Mouse (Mus musculus): Measurements from ENCODE around the gene Abhd5. TPM values are rescaled to one million over a fixed set of nuclear protein-coding genes. Genes with fewer than 3 reads are reported as not detected.

The Abhd5 gene
- polyA plus RNA-seq, 1 experiment from 2014 or later = 18.5 TPM

DNA sequence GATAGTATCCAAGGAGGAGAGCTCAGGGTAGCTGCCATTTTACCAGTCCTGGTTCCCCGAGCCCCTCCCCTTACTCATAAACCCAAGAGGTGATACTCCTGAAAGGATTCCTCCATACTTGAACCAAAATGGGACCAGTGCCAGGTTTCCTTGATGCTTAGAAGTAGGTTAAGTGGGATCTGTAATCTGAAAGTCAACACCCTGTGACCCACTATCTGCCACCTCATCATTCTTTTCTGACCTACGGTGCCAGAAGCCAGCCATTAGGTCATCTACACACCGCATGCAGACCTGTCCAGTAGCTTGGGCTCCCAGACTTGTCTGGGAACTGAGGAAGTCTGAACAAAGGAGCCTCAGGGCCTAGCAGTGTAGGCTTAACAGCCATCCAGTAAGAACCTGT lies 34.6 kb downstream of the Abhd5 start:
- Histone ChIP-seq H3K9ac (no peak overlapping the region), H3K9me3 (no peaks in the 10 kb centered on the region), H3K4me1 (peaks cover 4% of the 10 kb centered on the region; the same call in 1 of the 2 replicates), H3K27ac (no peak overlapping the region), H3K36me3 (replicated peaks) (no peaks in the 10 kb centered on the region), H3K4me2 (no peak overlapping the region), H3K4me3 (replicated peaks) (no peak overlapping the region), H3K27me3 (no peaks in the 10 kb centered on the region)
- 83% methylated on average over 3 of the region's 3 CpGs for WGBS
- ATAC-seq (ENCODE audit: low FRiP score) = no peak

DNA sequence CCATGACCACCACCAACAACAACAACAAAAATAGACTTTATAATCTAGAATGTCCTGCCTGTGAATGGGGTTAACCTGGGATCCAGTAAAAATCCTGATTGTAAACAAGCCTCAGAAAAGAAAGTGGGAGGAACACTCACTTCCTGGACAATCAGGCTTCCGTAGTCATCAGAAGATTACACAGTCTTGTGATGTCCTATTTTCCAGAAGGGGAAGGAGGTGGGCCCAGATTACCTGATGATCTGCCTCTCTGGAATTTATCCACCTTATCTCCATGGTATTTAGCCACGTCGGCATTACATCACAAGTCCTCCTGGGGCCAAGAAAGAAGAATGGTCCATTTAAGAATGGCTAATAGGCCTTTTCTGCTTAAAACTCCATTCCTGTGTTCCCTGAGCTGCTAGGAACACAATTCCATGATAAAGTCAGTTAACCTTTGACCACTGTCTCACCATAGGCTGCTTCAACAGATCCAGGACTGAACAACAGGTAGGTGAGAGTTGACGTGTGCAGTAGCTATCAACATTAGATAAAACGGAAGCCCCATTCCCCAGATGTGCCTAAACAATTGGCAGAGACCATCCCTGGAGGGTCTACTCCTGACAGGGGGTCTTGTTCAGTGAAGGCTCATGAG lies 38.0 kb downstream of the Abhd5 start:
- no peak overlapping the region for H3K4me2 ChIP-seq
- 89% methylated on average over 5 of the region's 5 CpGs for WGBS
- H3K9me3 ChIP-seq = no peaks in the 10 kb centered on the region
- no peaks in the 10 kb centered on the region for H3K27me3 ChIP-seq
- H3K4me3 ChIP-seq (replicated peaks) = no peak overlapping the region
- H3K9ac ChIP-seq = no peak overlapping the region
- no peaks in the 10 kb centered on the region for H3K36me3 ChIP-seq (replicated peaks)
- no peak overlapping the region for H3K27ac ChIP-seq
- H3K4me1 ChIP-seq = no peaks in the 10 kb centered on the region
- ATAC-seq (ENCODE audit: low FRiP score) = no peak

DNA sequence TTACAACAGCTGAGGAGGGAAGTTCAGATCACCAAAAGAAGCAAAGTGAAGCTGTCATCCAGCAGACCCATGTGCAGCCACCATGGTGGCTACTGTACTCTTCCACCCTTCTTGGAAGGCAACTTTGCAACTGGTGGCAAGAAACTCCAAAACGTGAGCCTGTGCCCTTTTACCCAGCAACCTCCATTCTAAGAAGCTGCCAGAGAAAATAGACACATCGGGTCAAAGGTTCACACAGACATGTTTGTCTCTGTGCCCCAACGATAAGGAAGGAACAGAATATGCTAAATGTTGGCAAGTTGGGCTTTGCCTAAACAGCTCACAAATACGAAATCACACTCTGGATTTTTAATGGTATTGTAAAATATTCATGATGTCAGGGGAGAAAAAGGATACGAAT lies 44.4 kb downstream of the Abhd5 start:
- no peak overlapping the region for H3K4me2 ChIP-seq
- 76% methylated on average over 5 of the region's 5 CpGs for WGBS
- no peak overlapping the region for H3K9ac ChIP-seq
- no peak for ATAC-seq (ENCODE audit: low FRiP score)
- H3K4me1 ChIP-seq = peaks cover 2% of the 10 kb centered on the region; the same call in 1 of the 2 replicates
- no peaks in the 10 kb centered on the region for H3K9me3 ChIP-seq
- H3K4me3 ChIP-seq (replicated peaks) = no peak overlapping the region
- no peaks in the 10 kb centered on the region for H3K36me3 ChIP-seq (replicated peaks)
- no peaks in the 10 kb centered on the region for H3K27me3 ChIP-seq
- H3K27ac ChIP-seq = no peak overlapping the region

DNA sequence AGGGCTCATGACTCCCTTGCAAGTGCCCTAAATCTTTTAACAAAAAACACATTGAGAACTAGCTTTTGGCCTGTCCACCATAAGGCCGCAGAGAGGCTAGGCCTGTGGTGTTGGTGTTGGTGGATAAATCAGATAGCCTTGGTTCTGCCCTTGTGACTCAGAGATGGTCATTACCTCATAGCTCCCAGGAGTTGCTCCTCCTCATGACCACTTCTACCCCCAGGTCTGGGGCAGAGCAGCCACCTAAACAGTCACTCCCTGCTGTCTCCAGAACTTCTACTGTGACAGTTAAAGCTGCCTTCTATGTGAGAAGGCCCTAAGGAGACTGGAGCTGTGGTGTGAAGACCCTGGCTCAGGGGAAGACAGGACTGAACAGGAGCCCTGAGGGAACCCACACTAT lies 45.7 kb downstream of the Abhd5 start:
- Histone ChIP-seq H3K27ac (no peak overlapping the region), H3K4me2 (no peak overlapping the region), H3K9me3 (no peaks in the 10 kb centered on the region), H3K27me3 (no peaks in the 10 kb centered on the region), H3K36me3 (replicated peaks) (no peaks in the 10 kb centered on the region), H3K9ac (no peak overlapping the region), H3K4me3 (replicated peaks) (no peak overlapping the region), H3K4me1 (peaks cover 2% of the 10 kb centered on the region; the same call in 1 of the 2 replicates)
- 100% methylated on average over 1 of the region's 1 CpGs for WGBS
- ATAC-seq (ENCODE audit: low FRiP score) = no peak

DNA sequence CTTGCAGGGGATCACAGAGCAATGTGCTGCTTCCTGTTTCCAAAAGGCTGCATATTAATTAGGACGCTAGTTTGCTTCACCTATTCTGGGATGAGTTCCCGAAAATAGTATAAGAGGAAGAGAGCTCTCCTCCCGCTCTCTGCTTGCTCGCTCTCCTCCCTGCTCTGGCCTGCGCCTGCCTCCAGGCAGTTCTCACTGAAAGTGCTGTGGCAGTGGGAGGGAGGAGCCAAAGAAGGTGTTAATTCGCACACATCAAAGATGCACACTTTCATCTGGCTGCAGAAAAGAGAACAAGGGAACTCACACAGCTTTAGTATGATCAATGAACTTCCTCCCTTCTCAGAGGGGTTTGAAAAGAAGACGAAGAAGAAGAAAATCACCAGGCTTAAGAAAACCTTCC lies 47.3 kb downstream of the Abhd5 start:
- Histone ChIP-seq H3K9ac (no peak overlapping the region), H3K27ac (no peak overlapping the region), H3K4me3 (replicated peaks) (no peak overlapping the region), H3K4me1 (peaks cover 2% of the 10 kb centered on the region; the same call in 1 of the 2 replicates), H3K36me3 (replicated peaks) (no peaks in the 10 kb centered on the region), H3K9me3 (no peaks in the 10 kb centered on the region), H3K27me3 (no peaks in the 10 kb centered on the region), H3K4me2 (no peak overlapping the region)
- no peak for ATAC-seq (ENCODE audit: low FRiP score)
- WGBS = 56% methylated on average over 7 of the region's 7 CpGs

DNA sequence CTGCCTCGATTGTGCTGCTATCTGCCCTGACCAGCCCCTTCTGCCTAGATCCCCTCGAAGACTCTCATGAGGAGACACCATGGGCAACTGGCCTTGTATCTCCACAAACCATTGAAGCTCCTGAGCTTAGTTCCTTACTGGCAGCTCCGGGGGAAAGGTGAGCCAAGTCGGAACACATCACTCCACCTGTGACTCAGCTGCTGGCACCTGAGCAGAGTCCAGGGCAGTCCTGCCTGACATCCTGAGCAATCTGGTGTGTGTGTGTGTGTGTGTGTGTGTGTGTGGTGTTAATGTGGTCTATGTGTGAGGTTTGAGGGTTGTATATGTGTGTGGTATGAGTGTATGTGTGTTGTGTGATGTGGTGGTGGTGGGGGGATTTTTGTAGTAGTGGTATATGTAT lies 49.8 kb downstream of the Abhd5 start:
- Histone ChIP-seq H3K4me1 (peaks cover 2% of the 10 kb centered on the region; the same call in 1 of the 2 replicates), H3K4me2 (no peak overlapping the region), H3K27ac (no peak overlapping the region), H3K27me3 (no peaks in the 10 kb centered on the region), H3K9me3 (no peaks in the 10 kb centered on the region), H3K36me3 (replicated peaks) (no peaks in the 10 kb centered on the region), H3K9ac (no peak overlapping the region), H3K4me3 (replicated peaks) (no peak overlapping the region)
- no peak for ATAC-seq (ENCODE audit: low FRiP score)
- WGBS = 87% methylated on average over 4 of the region's 4 CpGs

DNA sequence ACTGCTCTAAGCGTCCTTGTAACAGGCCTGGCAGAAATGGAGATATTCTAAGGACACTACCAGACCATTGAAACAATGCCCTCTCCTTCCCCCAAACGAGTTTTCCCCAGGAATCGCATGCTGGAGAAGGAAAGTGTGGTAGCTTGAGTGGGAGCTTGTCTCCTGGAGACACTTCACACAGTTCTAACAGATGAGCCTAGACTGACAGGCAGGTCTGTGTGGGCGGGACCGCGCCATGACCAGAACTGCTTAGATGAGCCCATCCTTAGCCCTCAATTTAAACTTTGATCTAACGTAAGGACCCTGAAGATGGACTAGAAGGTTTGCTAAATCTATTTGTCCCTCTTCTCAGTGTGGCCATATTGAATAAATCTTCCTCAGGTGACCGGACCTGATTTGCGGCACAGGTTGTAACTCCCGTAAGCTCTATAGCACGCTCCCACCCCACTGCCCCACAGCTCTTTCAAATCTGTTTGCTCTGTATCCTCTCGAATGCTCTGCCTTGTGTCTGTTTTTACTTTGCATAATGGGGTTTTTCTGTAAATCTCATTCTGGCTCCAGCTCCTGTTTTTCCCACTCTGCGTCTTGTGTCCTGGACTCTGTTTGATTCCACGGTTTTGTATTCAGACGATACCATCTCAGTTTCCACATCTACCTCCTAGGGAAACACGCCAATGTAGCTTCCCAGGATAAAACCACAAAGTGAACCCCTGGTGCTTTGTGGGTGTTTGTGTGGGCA lies 59.2 kb downstream of the Abhd5 start:
- no peak overlapping the region for H3K27ac ChIP-seq
- WGBS = 91% methylated on average over 16 of the region's 16 CpGs
- H3K4me3 ChIP-seq (replicated peaks) = no peak overlapping the region
- H3K4me1 ChIP-seq = 0 out of 2 replicates have a peak, but pooled peaks cover 2% of the 10 kb centered on the region
- no peaks in the 10 kb centered on the region for H3K36me3 ChIP-seq (replicated peaks)
- no peak overlapping the region for H3K9ac ChIP-seq
- no peak overlapping the region for H3K4me2 ChIP-seq
- H3K9me3 ChIP-seq = 0 out of 2 replicates have a peak, but pooled peaks cover 3% of the 10 kb centered on the region
- ATAC-seq (ENCODE audit: low FRiP score) = no peak
- peaks cover 6% of the 10 kb centered on the region for H3K27me3 ChIP-seq

DNA sequence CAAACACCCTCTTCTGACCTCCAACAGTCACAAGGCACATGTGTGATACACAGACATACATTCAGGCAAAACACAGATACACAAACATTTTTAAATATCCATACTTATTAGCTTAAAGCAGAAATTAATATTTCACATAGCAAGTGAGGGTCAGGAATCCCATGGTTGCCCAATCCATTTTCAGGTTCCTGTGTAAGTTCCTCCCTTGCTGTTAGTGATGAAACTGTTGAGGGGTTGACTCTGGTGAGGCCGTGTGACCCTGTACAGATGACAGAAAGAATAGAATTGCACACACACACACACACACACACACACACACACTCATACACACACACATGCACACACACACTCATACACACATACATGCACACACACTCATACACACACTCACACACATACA lies 63.2 kb downstream of the Abhd5 start:
- 0 out of 2 replicates have a peak, but pooled peaks cover 3% of the 10 kb centered on the region for H3K9me3 ChIP-seq
- WGBS = 85% methylated on average over 1 of the region's 1 CpGs
- H3K36me3 ChIP-seq (replicated peaks) = no peaks in the 10 kb centered on the region
- H3K4me1 ChIP-seq = peaks cover 14% of the 10 kb centered on the region; the same call in 1 of the 2 replicates
- no peak overlapping the region for H3K4me2 ChIP-seq
- no peak for ATAC-seq (ENCODE audit: low FRiP score)
- peaks cover 26% of the 10 kb centered on the region for H3K27me3 ChIP-seq
- no peak overlapping the region for H3K27ac ChIP-seq
- no peak overlapping the region for H3K4me3 ChIP-seq (replicated peaks)
- H3K9ac ChIP-seq = no peak overlapping the region

DNA sequence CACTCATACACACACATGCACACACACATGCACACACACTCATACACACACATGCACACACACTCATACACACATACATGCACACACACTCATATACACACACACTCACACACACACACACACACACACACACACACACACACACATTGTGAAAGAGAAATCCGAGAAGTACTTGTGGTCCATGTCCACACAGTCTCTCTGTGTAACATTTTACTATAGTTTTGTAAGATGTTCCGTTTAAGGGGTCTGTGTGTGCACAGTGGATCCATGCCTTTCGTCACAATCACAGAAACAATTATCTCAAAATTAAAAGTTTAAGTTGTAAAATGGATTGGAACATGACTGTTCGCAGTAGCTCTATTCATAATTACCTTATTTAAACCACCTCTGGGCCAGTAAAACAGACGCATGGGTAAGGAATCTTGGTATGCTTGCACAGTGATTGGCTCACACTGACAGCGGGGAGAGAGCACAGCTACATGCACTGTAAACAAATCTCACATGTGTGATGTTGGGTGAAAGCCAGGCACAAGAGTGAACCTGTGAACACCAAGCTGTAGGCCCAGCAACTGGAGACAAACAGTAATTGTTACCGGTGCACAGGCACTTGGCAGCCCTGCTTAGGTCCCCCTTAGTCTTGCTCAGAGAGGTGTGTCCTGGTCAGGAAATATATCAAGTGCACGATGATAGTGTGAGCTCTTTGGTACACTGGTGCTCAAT lies 63.8 kb downstream of the Abhd5 start:
- no peak overlapping the region for H3K27ac ChIP-seq
- no peak overlapping the region for H3K9ac ChIP-seq
- 84% methylated on average over 8 of the region's 8 CpGs for WGBS
- peaks cover 14% of the 10 kb centered on the region; the same call in 1 of the 2 replicates for H3K4me1 ChIP-seq
- H3K4me2 ChIP-seq = no peak overlapping the region
- ATAC-seq (ENCODE audit: low FRiP score) = no peak
- 0 out of 2 replicates have a peak, but pooled peaks cover 3% of the 10 kb centered on the region for H3K9me3 ChIP-seq
- no peak overlapping the region for H3K4me3 ChIP-seq (replicated peaks)
- H3K36me3 ChIP-seq (replicated peaks) = no peaks in the 10 kb centered on the region
- peaks cover 31% of the 10 kb centered on the region for H3K27me3 ChIP-seq

DNA sequence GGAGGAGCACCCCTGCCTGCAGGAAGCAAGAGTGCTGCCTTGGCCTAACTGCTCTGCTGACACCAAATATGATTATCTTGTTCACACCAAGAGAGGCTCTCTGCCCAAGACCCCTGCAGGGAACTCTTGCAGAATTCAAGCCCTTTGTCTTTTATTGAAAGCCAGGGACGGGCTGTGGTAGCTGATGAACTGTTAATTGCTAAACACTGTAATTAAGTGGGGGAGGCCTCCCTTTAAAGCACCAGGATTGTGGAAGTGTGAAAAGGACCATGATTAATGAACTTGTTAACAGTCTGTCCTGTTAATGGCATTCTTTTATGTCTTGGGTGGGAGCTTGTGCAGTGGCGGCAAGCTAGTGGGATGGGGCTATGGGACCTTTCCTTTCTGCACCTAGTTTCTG lies 65.2 kb downstream of the Abhd5 start:
- H3K4me3 ChIP-seq (replicated peaks) = no peak overlapping the region
- 10% methylated on average over 2 of the region's 2 CpGs for WGBS
- H3K36me3 ChIP-seq (replicated peaks) = no peaks in the 10 kb centered on the region
- peaks cover 38% of the 10 kb centered on the region for H3K27me3 ChIP-seq
- ATAC-seq (ENCODE audit: low FRiP score) = peak; percentile 70; the same call in 1 of the 2 replicates
- H3K4me1 ChIP-seq = peaks cover 14% of the 10 kb centered on the region; the same call in 1 of the 2 replicates
- 0 out of 2 replicates have a peak overlapping the region, but pooled peaks have one; percentile 38 for H3K27ac ChIP-seq
- H3K4me2 ChIP-seq = no peak overlapping the region
- no peak overlapping the region for H3K9ac ChIP-seq
- H3K9me3 ChIP-seq = 0 out of 2 replicates have a peak, but pooled peaks cover 3% of the 10 kb centered on the region

DNA sequence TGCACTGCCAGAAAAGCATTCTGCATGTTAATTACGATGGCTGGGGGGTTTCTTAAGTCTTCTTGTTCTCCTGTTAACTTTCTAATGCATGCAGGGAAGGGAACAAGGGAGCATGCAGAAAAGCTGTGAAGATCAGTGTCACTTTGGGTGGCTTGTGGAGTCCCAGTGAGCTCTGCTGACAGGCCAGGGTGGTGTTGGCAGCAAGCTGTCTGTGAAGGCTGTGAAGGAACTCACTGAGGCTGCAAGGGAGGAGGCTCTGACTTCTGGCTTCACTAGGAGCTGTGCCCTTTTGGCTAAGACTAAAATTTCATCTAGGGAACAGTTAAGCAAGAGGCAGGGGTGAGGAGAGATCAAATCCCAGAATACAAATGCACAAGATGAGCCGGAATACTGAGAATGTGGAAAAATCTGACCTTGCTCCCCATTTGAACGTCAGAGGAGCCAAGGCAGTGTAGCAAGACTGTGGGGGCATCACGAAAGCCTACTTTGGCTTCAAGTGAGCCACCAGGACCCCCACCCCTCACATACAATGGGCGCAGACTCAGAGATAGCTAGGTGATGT lies 68.9 kb downstream of the Abhd5 start:
- no peak for ATAC-seq (ENCODE audit: low FRiP score)
- no peaks in the 10 kb centered on the region for H3K36me3 ChIP-seq (replicated peaks)
- WGBS = 76% methylated on average over 5 of the region's 5 CpGs
- H3K4me1 ChIP-seq = peaks cover 14% of the 10 kb centered on the region; the same call in 1 of the 2 replicates
- H3K27ac ChIP-seq = no peak overlapping the region
- H3K4me3 ChIP-seq (replicated peaks) = no peak overlapping the region
- H3K9ac ChIP-seq = no peak overlapping the region
- H3K4me2 ChIP-seq = no peak overlapping the region
- peaks cover 50% of the 10 kb centered on the region for H3K27me3 ChIP-seq
- no peaks in the 10 kb centered on the region for H3K9me3 ChIP-seq
